Mouse (Mus musculus) limb, embryonic 12.5 days (tissue): ENCODE data around the gene Olfr1428. TPM values are rescaled to one million over a fixed set of nuclear protein-coding genes. Genes with fewer than 3 reads are reported as not detected.
"Not testable (repeated sequence)": the region's sequence is repeated elsewhere in the genome, so short reads cannot be mapped to it uniquely, and the experiment has no call there.

Experiments used
- ATAC-seq: fragments of 200-750 bp; cut with Nextera tagmentation; 2 replicates; pipeline ENCODE4 v1.8.0; 2017; ENCODE audit warnings: low read depth, moderate TSS enrichment; ENCODE audit not compliant: insufficient number of reproducible peaks, insufficient read depth, low FRiP score, low TSS enrichment
- H3K27ac ChIP-seq: fragments of 300-500 bp; sonication (generic); 2 replicates; pipeline ENCODE4 v1.5.1; 2016; ENCODE audit warnings: mild to moderate bottlenecking, moderate library complexity
- H3K27me3 ChIP-seq: fragments of 300-500 bp; sonication (generic); 2 replicates; pipeline ENCODE4 v1.6.1; 2016; ENCODE audit warnings: mild to moderate bottlenecking, moderate library complexity
- H3K36me3 ChIP-seq: fragments of 300-500 bp; sonication (generic); 2 replicates; pipeline ENCODE4 v1.6.1; 2016; ENCODE audit warnings: mild to moderate bottlenecking, moderate library complexity
- H3K4me1 ChIP-seq: fragments of 300-500 bp; sonication (generic); replicated peaks from 2 replicates; pipeline ENCODE4 v1.6.1; 2016
- H3K4me2 ChIP-seq: fragments of 300-500 bp; sonication (generic); 2 replicates; pipeline ENCODE4 v1.6.1; 2016; ENCODE audit warnings: mild to moderate bottlenecking, moderate library complexity
- H3K4me3 ChIP-seq: fragments of 300-500 bp; sonication (generic); replicated peaks from 2 replicates; pipeline ENCODE4 v1.5.1; 2016; ENCODE audit warnings: mild to moderate bottlenecking
- H3K9ac ChIP-seq: fragments of 300-500 bp; sonication (generic); replicated peaks from 2 replicates; pipeline ENCODE4 v1.6.1; 2016; ENCODE audit warnings: mild to moderate bottlenecking, moderate library complexity
- H3K9me3 ChIP-seq: fragments of 300-500 bp; sonication (generic); 2 replicates; pipeline ENCODE4 v1.6.1; 2016; ENCODE audit warnings: mild to moderate bottlenecking, moderate library complexity
- WGBS: fragments of 180-500 bp; shearing (Covaris S2); methylation state at CpG from one replicate; pipeline ENCODE4 v1.1.7; 2016; 5-methylcytosine and 5-hydroxymethylcytosine counted together
- polyA plus RNA-seq: library from polyadenylated mRNA; unstranded; fragments of >200 nt; fragmentation: Nextera tagmentation; extraction: Ambion mirVana; gene quantifications from 2 replicates; pipeline ENCODE4 v1.2.1, GENCODE M21; 2016

Gene Olfr1428
- not detected in 2 replicates for polyA plus RNA-seq

DNA sequence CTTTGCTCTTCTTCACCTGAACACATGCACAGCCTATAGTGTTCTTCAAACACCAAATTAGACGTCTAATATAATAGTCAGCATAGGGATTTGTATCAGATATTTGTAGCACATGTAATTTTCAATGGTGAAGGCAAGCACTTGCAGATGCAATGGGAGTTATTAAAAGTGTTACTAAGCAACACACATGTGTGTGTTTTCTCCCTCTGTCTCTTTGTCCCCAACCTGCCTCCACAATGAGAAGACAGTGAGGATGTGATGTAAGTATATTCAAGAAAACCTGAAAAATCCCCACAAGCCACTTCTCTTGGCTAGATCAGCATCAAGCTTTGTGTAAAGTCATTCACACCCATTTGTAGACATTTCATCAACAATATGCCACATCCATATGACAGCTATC is at the start of gene Olfr1428:
TSS of gene Olfr1428 (minus strand) at position 101 of the 400 bp plus-strand sequence.
- Histone ChIP-seq H3K27ac (no peak within 1 kb of the TSS), H3K4me2 (no peak within 1 kb of the TSS), H3K9me3 (no peaks in the 10 kb centered on the region), H3K4me1 (no peaks in the 10 kb centered on the region), H3K4me3 (no peak within 1 kb of the TSS), H3K36me3 (no peaks in the 10 kb centered on the region), H3K9ac (no peak within 1 kb of the TSS), H3K27me3 (no peaks in the 10 kb centered on the region)
- ATAC-seq = no peak
- WGBS = 82% methylated on average over 1 of the region's 1 CpGs

DNA sequence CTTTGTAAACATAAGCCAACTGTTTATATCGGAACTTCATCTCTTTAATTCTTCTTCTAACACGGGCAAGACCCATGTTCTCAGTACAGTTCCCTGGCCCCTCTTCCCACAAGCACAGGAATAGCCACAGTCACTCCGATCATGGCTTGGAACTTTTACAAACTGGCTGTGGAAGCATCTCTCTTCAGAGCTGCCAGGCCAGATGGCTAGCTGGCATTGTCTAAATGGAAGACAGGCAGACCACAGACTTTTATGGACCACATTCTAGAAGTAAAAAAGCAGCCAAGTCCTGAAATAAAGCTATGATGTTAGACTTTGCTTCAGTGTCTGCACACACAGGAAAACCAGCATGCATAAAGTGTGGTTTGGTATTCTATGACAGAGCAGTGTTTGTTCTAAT is 29.8 kb upstream of the Olfr1428 start:
- Histone ChIP-seq H3K9me3 (no peaks in the 10 kb centered on the region), H3K9ac (no peak overlapping the region), H3K27ac (no peak overlapping the region), H3K27me3 (no peaks in the 10 kb centered on the region), H3K4me2 (no peak overlapping the region), H3K4me1 (no peaks in the 10 kb centered on the region), H3K4me3 (no peak overlapping the region), H3K36me3 (no peaks in the 10 kb centered on the region)
- no peak for ATAC-seq
- WGBS = 84% methylated on average over 3 of the region's 3 CpGs

DNA sequence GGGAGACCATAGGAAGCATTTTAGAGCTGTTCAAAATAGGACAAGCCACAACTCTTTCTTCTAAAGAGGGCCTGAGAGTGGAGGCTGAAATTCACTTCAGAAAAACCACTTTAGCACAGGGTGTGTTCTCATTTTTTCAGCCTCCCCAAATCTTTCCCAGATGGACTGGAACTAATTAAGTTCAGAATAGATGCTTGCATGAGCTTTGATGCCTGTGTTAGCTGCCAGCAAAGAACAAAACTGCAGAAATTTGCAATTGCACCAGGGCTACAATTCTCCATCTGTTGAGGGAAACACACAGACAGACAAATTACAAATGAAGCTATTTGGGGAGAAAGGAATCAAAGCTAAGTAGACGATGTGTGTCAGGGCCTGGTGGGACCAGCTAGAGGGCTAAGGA is 27.7 kb upstream of the Olfr1428 start:
- no peaks in the 10 kb centered on the region for H3K9me3 ChIP-seq
- H3K4me1 ChIP-seq = no peaks in the 10 kb centered on the region
- no peak overlapping the region for H3K27ac ChIP-seq
- no peaks in the 10 kb centered on the region for H3K36me3 ChIP-seq
- no peak overlapping the region for H3K4me3 ChIP-seq
- no peaks in the 10 kb centered on the region for H3K27me3 ChIP-seq
- no peak for ATAC-seq
- no peak overlapping the region for H3K4me2 ChIP-seq
- H3K9ac ChIP-seq = no peak overlapping the region
- WGBS = 0% methylated on average over 1 of the region's 1 CpGs

DNA sequence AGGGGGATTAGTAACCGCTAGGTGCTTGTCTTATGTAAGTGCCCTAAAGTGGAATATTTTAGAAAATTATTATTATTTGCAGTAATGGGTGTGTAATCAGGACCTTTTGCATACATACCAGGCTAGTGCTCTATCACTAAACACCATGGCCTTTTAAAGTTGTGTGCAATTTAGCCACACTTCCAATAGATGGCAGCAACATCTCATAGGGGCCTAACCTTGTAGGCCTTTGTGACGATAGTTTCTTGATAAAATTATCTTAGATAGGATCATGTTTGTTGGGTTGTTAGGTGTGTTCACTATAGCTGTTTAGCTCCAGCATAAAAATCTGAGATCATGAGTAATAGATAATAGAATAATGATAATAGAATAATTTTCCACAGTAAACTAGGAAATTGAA is 18.6 kb upstream of the Olfr1428 start:
- Histone ChIP-seq H3K27me3 (no peaks in the 10 kb centered on the region), H3K27ac (no peak overlapping the region), H3K9ac (no peak overlapping the region), H3K9me3 (no peaks in the 10 kb centered on the region), H3K4me2 (no peak overlapping the region), H3K36me3 (no peaks in the 10 kb centered on the region), H3K4me1 (no peaks in the 10 kb centered on the region), H3K4me3 (no peak overlapping the region)
- ATAC-seq = no peak
- 32% methylated on average over 2 of the region's 2 CpGs for whole genome bisulfite sequencing

DNA sequence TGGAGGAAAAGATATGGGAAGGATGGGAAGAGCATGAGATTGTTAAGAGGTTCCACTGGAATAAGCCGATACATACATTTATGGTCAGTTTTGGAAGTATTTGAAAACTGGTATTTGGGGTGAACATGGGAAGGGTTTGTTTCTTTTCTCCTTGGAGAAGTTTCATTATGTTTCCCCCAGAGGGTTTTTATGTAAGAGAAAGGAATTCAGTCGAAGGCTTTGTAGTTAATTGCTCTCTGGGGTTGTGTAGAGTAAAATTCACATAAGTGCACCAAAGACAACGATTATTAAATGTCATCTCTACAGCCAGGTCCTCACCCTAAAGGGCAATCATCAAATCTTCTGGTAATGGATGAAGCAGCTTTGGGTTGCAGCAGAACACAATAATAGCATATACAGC is 7.4 kb upstream of the Olfr1428 start, which contains the start of gene Olfr76:
TSS of gene Olfr76 (minus strand) at position 101 of the 400 bp plus-strand sequence.
- no peaks in the 10 kb centered on the region for H3K9me3 ChIP-seq
- H3K4me2 ChIP-seq = no peak within 1 kb of the TSS
- no peaks in the 10 kb centered on the region for H3K36me3 ChIP-seq
- H3K4me3 ChIP-seq = no peak within 1 kb of the TSS
- H3K4me1 ChIP-seq = no peaks in the 10 kb centered on the region
- no peaks in the 10 kb centered on the region for H3K27me3 ChIP-seq
- WGBS = 76% methylated on average over 3 of the region's 3 CpGs
- ATAC-seq = no peak
- H3K9ac ChIP-seq = no peak within 1 kb of the TSS
- H3K27ac ChIP-seq = no peak within 1 kb of the TSS

DNA sequence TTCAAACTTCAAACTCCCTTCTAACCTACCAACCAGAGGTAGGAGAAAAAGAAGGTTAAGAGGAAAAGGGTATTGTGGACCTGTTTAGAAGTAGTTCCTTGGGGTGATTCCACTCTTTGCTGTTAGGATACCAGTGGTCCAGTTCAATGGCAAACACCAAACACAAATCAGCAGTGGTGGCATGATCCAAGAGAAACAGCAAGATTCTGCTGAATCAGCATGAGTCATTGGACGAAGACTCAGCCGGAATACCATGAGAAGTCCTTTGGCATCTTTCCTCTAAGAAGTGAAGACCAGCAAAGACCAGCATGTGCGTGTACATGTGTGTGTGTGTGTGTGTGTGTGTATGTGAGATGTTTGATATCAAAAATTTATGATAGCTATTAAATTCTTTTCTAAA is 767 bp upstream of the Olfr1428 start:
- Histone ChIP-seq H3K27ac (no peak overlapping the region), H3K4me1 (no peaks in the 10 kb centered on the region), H3K36me3 (no peaks in the 10 kb centered on the region), H3K9ac (no peak overlapping the region), H3K9me3 (no peaks in the 10 kb centered on the region), H3K4me2 (no peak overlapping the region), H3K27me3 (no peaks in the 10 kb centered on the region), H3K4me3 (no peak overlapping the region)
- 93% methylated on average over 3 of the region's 3 CpGs for WGBS
- ATAC-seq = no peak

DNA sequence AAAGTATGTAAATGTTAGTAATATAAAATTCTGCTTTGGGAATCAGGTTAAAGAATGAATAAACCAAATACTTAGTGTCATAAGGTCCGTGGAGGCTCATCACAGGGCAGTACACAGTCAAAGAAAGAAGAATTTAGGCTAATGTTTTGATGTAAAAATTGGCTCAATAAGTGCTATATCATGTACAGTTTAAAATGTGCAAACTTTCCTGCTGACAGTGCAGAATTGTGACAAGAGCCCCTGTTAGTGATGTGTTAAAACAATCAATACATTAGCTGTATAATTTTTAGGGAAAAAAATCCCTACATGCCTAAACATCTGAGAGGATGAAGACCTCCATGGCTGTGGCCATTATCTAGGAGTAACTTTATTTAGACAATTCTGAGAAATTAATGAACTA is 1.9 kb downstream of the Olfr1428 start:
- Histone ChIP-seq H3K4me1 (no peaks in the 10 kb centered on the region), H3K27me3 (no peaks in the 10 kb centered on the region), H3K27ac (no peak overlapping the region), H3K9me3 (no peaks in the 10 kb centered on the region), H3K36me3 (no peaks in the 10 kb centered on the region), H3K9ac (no peak overlapping the region), H3K4me2 (no peak overlapping the region), H3K4me3 (no peak overlapping the region)
- no peak for ATAC-seq
- 45% methylated on average over 1 of the region's 1 CpGs for WGBS

DNA sequence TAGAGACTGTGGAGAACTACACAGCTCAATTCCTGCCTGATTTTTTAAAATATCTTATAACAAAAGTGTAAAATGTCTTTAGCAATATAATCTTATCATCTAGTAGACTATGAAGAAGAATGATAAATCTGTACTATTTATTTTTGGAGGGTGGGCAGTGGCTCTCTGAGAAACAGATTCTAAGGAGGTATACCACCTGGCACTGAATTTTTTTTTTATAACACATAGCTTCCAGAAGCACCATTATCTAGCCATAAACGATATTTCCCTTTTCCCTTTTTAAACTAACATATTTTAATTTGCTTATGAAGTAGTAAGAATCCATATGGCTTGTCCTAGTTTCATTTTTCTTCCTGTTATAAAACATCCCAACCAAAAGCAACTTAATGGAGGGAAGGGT is 11.2 kb downstream of the Olfr1428 start:
- Histone ChIP-seq H3K4me2 (no peak overlapping the region), H3K27me3 (no peaks in the 10 kb centered on the region), H3K9me3 (no peaks in the 10 kb centered on the region), H3K4me1 (no peaks in the 10 kb centered on the region), H3K27ac (no peak overlapping the region), H3K4me3 (no peak overlapping the region), H3K36me3 (no peaks in the 10 kb centered on the region), H3K9ac (no peak overlapping the region)
- WGBS = 48% methylated on average over 1 of the region's 1 CpGs
- no peak for ATAC-seq

DNA sequence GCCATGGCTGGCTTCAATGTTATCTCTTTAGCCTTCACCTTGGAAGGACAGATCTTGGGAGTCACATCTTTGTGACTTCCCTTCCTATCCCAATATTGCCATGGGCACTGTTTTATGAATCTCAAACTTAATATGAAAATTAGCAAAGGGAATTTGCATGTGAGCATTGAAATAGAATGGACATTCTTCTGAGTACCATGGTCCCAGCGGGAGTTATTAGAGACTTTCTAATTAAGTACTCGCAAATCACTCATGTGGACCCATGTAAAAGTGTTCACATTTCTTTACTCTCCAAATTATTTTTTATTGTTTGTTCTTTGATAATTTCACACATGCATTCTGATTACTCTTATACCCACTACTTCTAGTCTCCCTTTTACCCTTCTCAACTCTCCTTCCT is 12.5 kb downstream of the Olfr1428 start, which contains the start of gene Olfr1427:
TSS of gene Olfr1427 (minus strand) at position 101 of the 400 bp plus-strand sequence.
- no peak for ATAC-seq
- WGBS = 92% methylated on average over 2 of the region's 2 CpGs

DNA sequence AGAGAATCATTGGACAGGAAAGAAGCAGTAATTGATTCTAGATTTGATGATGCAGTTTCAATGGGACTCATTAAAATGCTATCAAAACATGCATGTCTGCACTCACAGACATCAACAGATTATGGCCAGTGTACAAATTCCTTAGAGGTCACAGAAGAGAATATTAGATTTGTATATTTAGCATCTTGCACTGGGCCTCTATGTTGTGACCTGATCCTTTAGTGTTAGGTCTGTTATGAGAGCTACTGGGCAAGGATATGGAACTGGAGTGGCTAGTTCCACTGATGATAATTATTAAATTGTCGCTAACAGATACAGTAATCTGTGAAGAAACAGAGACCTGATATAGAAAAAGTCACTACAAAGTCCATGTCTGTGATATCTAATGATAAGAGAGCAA is 23.8 kb downstream of the Olfr1428 start, which contains the start of gene Olfr1426:
TSS of gene Olfr1426 (minus strand) at position 101 of the 400 bp plus-strand sequence.
- Histone ChIP-seq H3K4me3 (no peak within 1 kb of the TSS), H3K36me3 (no peaks in the 10 kb centered on the region), H3K27ac (no peak within 1 kb of the TSS), H3K4me2 (no peak within 1 kb of the TSS), H3K4me1 (no peaks in the 10 kb centered on the region), H3K9me3 (no peaks in the 10 kb centered on the region), H3K27me3 (no peaks in the 10 kb centered on the region), H3K9ac (no peak within 1 kb of the TSS)
- WGBS = 86% methylated on average over 1 of the region's 1 CpGs
- ATAC-seq = no peak

More for the DNA sequence above, 12.5 kb downstream of the Olfr1428 start, which contains the start of gene Olfr1427:
- no peak within 1 kb of the TSS for H3K9ac ChIP-seq
- no peaks in the 10 kb centered on the region for H3K27me3 ChIP-seq
- no peaks in the 10 kb centered on the region for H3K4me1 ChIP-seq
- H3K27ac ChIP-seq = no peak within 1 kb of the TSS
- H3K4me3 ChIP-seq = no peak within 1 kb of the TSS
- H3K9me3 ChIP-seq = no peaks in the 10 kb centered on the region
- no peaks in the 10 kb centered on the region for H3K36me3 ChIP-seq
- H3K4me2 ChIP-seq = no peak within 1 kb of the TSS

DNA sequence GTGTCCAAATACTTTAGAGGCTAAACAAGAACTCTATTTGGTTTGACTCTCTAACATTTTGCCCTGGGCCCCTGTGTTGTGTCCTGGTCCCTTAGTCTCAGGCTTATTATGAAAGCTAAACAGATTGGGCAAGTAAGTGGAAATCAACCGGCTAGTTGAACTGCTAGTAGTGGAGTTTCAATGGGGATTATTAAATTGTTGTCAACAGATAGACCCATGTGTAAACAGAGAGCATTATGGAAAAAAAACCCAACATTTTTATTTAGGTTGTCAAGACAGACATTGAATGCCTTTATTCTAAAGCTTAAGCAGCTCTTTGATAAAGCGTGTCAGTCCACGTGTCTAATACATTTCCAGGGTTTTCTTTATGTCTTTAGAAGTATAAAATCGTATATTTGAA is 38.1 kb downstream of the Olfr1428 start, which contains the start of gene Olfr1425:
TSS of gene Olfr1425 (minus strand) at position 101 of the 400 bp plus-strand sequence.
- H3K9ac ChIP-seq, H3K4me2 ChIP-seq, ATAC-seq, H3K36me3 ChIP-seq, H3K9me3 ChIP-seq, H3K27ac ChIP-seq, H3K4me3 ChIP-seq, H3K27me3 ChIP-seq, H3K4me1 ChIP-seq: not testable (repeated sequence)
- 87% methylated on average over 4 of the region's 4 CpGs for WGBS

DNA sequence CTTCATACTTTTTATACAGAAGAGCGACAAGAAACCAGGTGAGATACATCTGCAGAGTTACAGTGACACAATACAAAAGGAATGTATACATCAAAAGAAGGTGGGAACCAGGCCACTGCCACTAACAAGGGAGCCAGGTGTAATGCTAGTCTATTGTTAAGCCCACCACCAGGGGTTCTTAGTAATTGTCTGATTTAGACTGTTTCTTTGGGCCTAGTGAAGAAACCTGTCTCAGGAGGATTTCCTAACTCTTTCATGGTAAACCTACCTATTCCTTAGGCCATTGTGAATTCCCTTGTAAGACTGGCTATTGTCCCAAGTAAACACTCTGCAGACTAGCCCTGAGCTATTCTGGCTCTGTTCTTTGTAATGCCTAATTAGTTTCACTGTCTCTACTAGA is 46.2 kb downstream of the Olfr1428 start:
- H3K9ac ChIP-seq, H3K27me3 ChIP-seq, H3K4me3 ChIP-seq, ATAC-seq, H3K9me3 ChIP-seq, H3K4me2 ChIP-seq, H3K4me1 ChIP-seq, H3K27ac ChIP-seq, H3K36me3 ChIP-seq: not testable (repeated sequence)
- WGBS = 88% methylated on average over 1 of the region's 1 CpGs
